ENCODE assay signal across 9 mouse cellular contexts in genomic region chr2:148872860-148873259, GRCm38 (mm10). TPM values are rescaled to one million over a fixed set of nuclear protein-coding genes. Genes with fewer than 3 reads are reported as not detected.
DNase-seq lines count a peak whose midpoint lies in the region; ATAC-seq and TF ChIP-seq lines count a peak whose summit lies in the region.
"Had no signal": no experiment of that assay in that cellular context is flagged by ENCODE, and none has a peak within 500 bp of the region (broad histone marks: within the 10 kb centered on the region; RNA-seq: fewer than 3 reads in every experiment).

No protein-coding gene starts in this region.

- H3K36me3 ChIP-seq in kidney, embryonic 15.5 days = peaks cover 23% of the 10 kb centered on the region
- H3K36me3 ChIP-seq in embryonic facial prominence, embryonic 15.5 days = peaks cover 15% of the 10 kb centered on the region
- peaks cover 12% of the 10 kb centered on the region for H3K36me3 ChIP-seq in hindbrain, embryonic 16.5 days (ENCODE audit: control insufficient read depth, insufficient read depth, low read length)
- H3K36me3 ChIP-seq in midbrain, postnatal 0 days (ENCODE audit: insufficient read depth, low read length) = peaks cover 10% of the 10 kb centered on the region

- peaks cover 30% of the 10 kb centered on the region for H3K4me1 ChIP-seq in kidney, embryonic 15.5 days
- peaks cover 27% of the 10 kb centered on the region for H3K4me1 ChIP-seq in embryonic facial prominence, embryonic 15.5 days
- H3K4me1 ChIP-seq in hindbrain, embryonic 16.5 days (ENCODE audit: control insufficient read depth, insufficient read depth, low read depth, low read length) = peaks cover 26% of the 10 kb centered on the region
- H3K4me1 ChIP-seq in midbrain, postnatal 0 days (ENCODE audit: insufficient read depth, low read length) = peaks cover 22% of the 10 kb centered on the region

- H3K4me3 ChIP-seq in kidney, embryonic 15.5 days (replicated peaks) = peak overlapping the region; percentile 82; the same call in 1 of the 2 replicates
- peak overlapping the region; percentile 96 for H3K4me3 ChIP-seq in embryonic facial prominence, embryonic 15.5 days (replicated peaks)
- peak overlapping the region; percentile 97 for H3K4me3 ChIP-seq in hindbrain, embryonic 16.5 days (ENCODE audit: low read length)
- peak overlapping the region; percentile 95 for H3K4me3 ChIP-seq in midbrain, postnatal 0 days (ENCODE audit: low read depth, low read length)

- TF ChIP-seq CTCF in midbrain, postnatal 0 days (IDR thresholded peaks at IDR 0.05) = no peak

- WGBS in kidney, embryonic 15.5 days = 63% methylated on average over 4 of the region's 4 CpGs
- 62% methylated on average over 4 of the region's 4 CpGs for WGBS in embryonic facial prominence, embryonic 15.5 days
- 79% methylated on average over 4 of the region's 4 CpGs for WGBS in hindbrain, embryonic 16.5 days
- 75% methylated on average over 4 of the region's 4 CpGs for WGBS in midbrain, postnatal 0 days

- DNase-seq in kidney, postnatal 25 days = no peak
- DNase-seq in midbrain, postnatal 0 days (ENCODE audit: low spot score) = no peak
- DNase-seq in left cerebral cortex, postnatal 4 days = no peak
- no peak for DNase-seq in right cerebral cortex, postnatal 36 days (ENCODE audit: low spot score in 2 of 2)
- DNase-seq in right cerebral cortex, postnatal 10 days (ENCODE audit: low spot score in 2 of 2) = no peak

- 0 out of 2 replicates have a peak overlapping the region, but pooled peaks have one; percentile 14 for H3K27ac ChIP-seq in kidney, embryonic 15.5 days
- H3K27ac ChIP-seq in embryonic facial prominence, embryonic 15.5 days (replicated peaks) = 0 out of 2 replicates have a peak overlapping the region, but pooled peaks have one; percentile 7
- no peak overlapping the region for H3K27ac ChIP-seq in hindbrain, embryonic 16.5 days (ENCODE audit: low read depth, low read length)
- no peak overlapping the region for H3K27ac ChIP-seq in midbrain, postnatal 0 days (ENCODE audit: low read depth, low read length)

- no peak overlapping the region for H3K9ac ChIP-seq in kidney, embryonic 15.5 days
- no peak overlapping the region for H3K9ac ChIP-seq in embryonic facial prominence, embryonic 15.5 days
- no peak overlapping the region for H3K9ac ChIP-seq in hindbrain, embryonic 16.5 days (ENCODE audit: low read depth, low read length)
- no peak overlapping the region for H3K9ac ChIP-seq in midbrain, postnatal 0 days (replicated peaks; ENCODE audit: low read length, poor library complexity, severe bottlenecking)

- no peaks in the 10 kb centered on the region for H3K27me3 ChIP-seq in kidney, embryonic 15.5 days
- no peaks in the 10 kb centered on the region for H3K27me3 ChIP-seq in embryonic facial prominence, embryonic 15.5 days
- H3K27me3 ChIP-seq in hindbrain, embryonic 16.5 days (replicated peaks; ENCODE audit: control insufficient read depth, insufficient read depth, low read length) = no peaks in the 10 kb centered on the region
- H3K27me3 ChIP-seq in midbrain, postnatal 0 days (ENCODE audit: insufficient read depth, low read length) = no peaks in the 10 kb centered on the region

- H3K9me3 ChIP-seq in kidney, embryonic 15.5 days (replicated peaks) = no peaks in the 10 kb centered on the region
- H3K9me3 ChIP-seq in embryonic facial prominence, embryonic 15.5 days (replicated peaks) = no peaks in the 10 kb centered on the region
- H3K9me3 ChIP-seq in hindbrain, embryonic 16.5 days (ENCODE audit: control insufficient read depth, low read length) = no peaks in the 10 kb centered on the region
- H3K9me3 ChIP-seq in midbrain, postnatal 0 days (ENCODE audit: low read length) = no peaks in the 10 kb centered on the region

- H3K4me2 ChIP-seq in kidney, embryonic 15.5 days = peak overlapping the region; percentile 72
- peak overlapping the region; percentile 58 for H3K4me2 ChIP-seq in embryonic facial prominence, embryonic 15.5 days (replicated peaks)
- H3K4me2 ChIP-seq in hindbrain, embryonic 16.5 days (ENCODE audit: low read length) = peak overlapping the region; percentile 95
- H3K4me2 ChIP-seq in midbrain, postnatal 0 days (ENCODE audit: low read depth, low read length, poor library complexity, severe bottlenecking) = peak overlapping the region; percentile 79

- intact Hi-C loops in left cerebral cortex, postnatal 4 days (cut with DNase I) = no loop called here

- no peak for ATAC-seq in kidney, embryonic 15.5 days (replicated peaks; ENCODE audit: low FRiP score)
- no peak for ATAC-seq in embryonic facial prominence, embryonic 15.5 days (ENCODE audit: insufficient number of reproducible peaks, low FRiP score, low TSS enrichment, low read depth)
- ATAC-seq in hindbrain, embryonic 16.5 days = no peak
- ATAC-seq in midbrain, postnatal 0 days (ENCODE audit: low FRiP score) = no peak

RNA-seq across cellular contexts. Expression of gene Cst3, which starts 2.6 kb away (rescaled TPM):
- polyA plus RNA-seq in kidney, embryonic 15.5 days (2015; fragmentation: Nextera tagmentation; extraction: Ambion mirVana) = 382 and 410 TPM in 2 replicates
- 534 and 540 TPM in 2 replicates for polyA plus RNA-seq in embryonic facial prominence, embryonic 15.5 days (2015; fragmentation: Nextera tagmentation; extraction: Ambion mirVana)
- 757 and 946 TPM in 2 replicates for polyA plus RNA-seq in hindbrain, embryonic 16.5 days (2015; fragmentation: Nextera tagmentation; extraction: Ambion mirVana)
- 457 and 677 TPM in 2 replicates for total RNA-seq in midbrain, postnatal 0 days (2014; rRNA removed)
- 1,077 and 1,177 TPM in 2 replicates for polyA plus RNA-seq in midbrain, postnatal 0 days (2015; fragmentation: Nextera tagmentation; extraction: Ambion mirVana)
- total RNA-seq in left cerebral cortex, postnatal 4 days (2021) = 100 to 1,000 TPM; 792 to 798 TPM

RNA-seq across cellular contexts. Expression of gene 9230104L09Rik, which starts 8.0 kb away (rescaled TPM):
- polyA plus RNA-seq in kidney, embryonic 15.5 days (2015; fragmentation: Nextera tagmentation; extraction: Ambion mirVana) = not detected in 2 replicates
- not detected in 2 replicates for polyA plus RNA-seq in embryonic facial prominence, embryonic 15.5 days (2015; fragmentation: Nextera tagmentation; extraction: Ambion mirVana)
- not detected in 2 replicates for polyA plus RNA-seq in hindbrain, embryonic 16.5 days (2015; fragmentation: Nextera tagmentation; extraction: Ambion mirVana)
- total RNA-seq in midbrain, postnatal 0 days (2014; rRNA removed) = not detected in 2 replicates
- not detected in 2 replicates for polyA plus RNA-seq in midbrain, postnatal 0 days (2015; fragmentation: Nextera tagmentation; extraction: Ambion mirVana)
- total RNA-seq in left cerebral cortex, postnatal 4 days (2021) = not detected

RNA-seq across cellular contexts. Expression of gene Cst9, which starts 37.9 kb away (rescaled TPM):
- polyA plus RNA-seq in kidney, embryonic 15.5 days (2015; fragmentation: Nextera tagmentation; extraction: Ambion mirVana) = not detected in 2 replicates
- polyA plus RNA-seq in embryonic facial prominence, embryonic 15.5 days (2015; fragmentation: Nextera tagmentation; extraction: Ambion mirVana) = not detected in 2 replicates
- polyA plus RNA-seq in hindbrain, embryonic 16.5 days (2015; fragmentation: Nextera tagmentation; extraction: Ambion mirVana) = not detected in 2 replicates
- not detected in 2 replicates for total RNA-seq in midbrain, postnatal 0 days (2014; rRNA removed)
- not detected in 2 replicates for polyA plus RNA-seq in midbrain, postnatal 0 days (2015; fragmentation: Nextera tagmentation; extraction: Ambion mirVana)
- not detected for total RNA-seq in left cerebral cortex, postnatal 4 days (2021)

RNA-seq across cellular contexts. Expression of gene Cst13, which starts 53.0 kb away (rescaled TPM):
- not detected in 2 replicates for polyA plus RNA-seq in kidney, embryonic 15.5 days (2015; fragmentation: Nextera tagmentation; extraction: Ambion mirVana)
- not detected in 2 replicates for polyA plus RNA-seq in embryonic facial prominence, embryonic 15.5 days (2015; fragmentation: Nextera tagmentation; extraction: Ambion mirVana)
- not detected in 2 replicates for polyA plus RNA-seq in hindbrain, embryonic 16.5 days (2015; fragmentation: Nextera tagmentation; extraction: Ambion mirVana)
- not detected in 2 replicates for total RNA-seq in midbrain, postnatal 0 days (2014; rRNA removed)
- not detected in 2 replicates for polyA plus RNA-seq in midbrain, postnatal 0 days (2015; fragmentation: Nextera tagmentation; extraction: Ambion mirVana)
- under 1 TPM in 1 of 2 experiments, not detected in 1; 0.52 TPM for total RNA-seq in left cerebral cortex, postnatal 4 days (2021)
- total RNA-seq: heart, postnatal 14 days had no signal

Comparison
In these comparisons a context has a peak if more than half of its experiments do, and no peak if none do; other contexts are left out.
1. H3K27ac ChIP-seq: peak in kidney, embryonic 15.5 days (single experiment) and embryonic facial prominence, embryonic 15.5 days (single experiment); none in hindbrain, embryonic 16.5 days (single experiment) and midbrain, postnatal 0 days (single experiment).
2. Peak in every context shown above with its lines, with median percentiles within 50 percentile points of each other: H3K4me2 ChIP-seq and H3K4me3 ChIP-seq.